Mouse (Mus musculus) ES-E14 (cell line): Measurements from ENCODE around the gene Nanos3.

Source experiments
- HCFC1 ChIP-seq: IDR thresholded peaks from 2 replicates; pipeline ENCODE4 v1.6.1; 2012; ENCODE audit warnings: low read length, inconsistent platforms, borderline replicate concordance; ENCODE audit not compliant: insufficient read depth
- MAFK ChIP-seq: IDR thresholded peaks from 2 replicates; pipeline ENCODE4 v1.6.1; 2014; ENCODE audit warnings: mild to moderate bottlenecking, low read depth, low read length, inconsistent platforms; ENCODE audit not compliant: insufficient read depth
- ZC3H11A ChIP-seq: IDR thresholded peaks from 2 replicates; pipeline ENCODE4 v1.6.1; 2012; ENCODE audit warnings: low read depth, mild to moderate bottlenecking, inconsistent platforms, low read length, borderline replicate concordance

DNA sequence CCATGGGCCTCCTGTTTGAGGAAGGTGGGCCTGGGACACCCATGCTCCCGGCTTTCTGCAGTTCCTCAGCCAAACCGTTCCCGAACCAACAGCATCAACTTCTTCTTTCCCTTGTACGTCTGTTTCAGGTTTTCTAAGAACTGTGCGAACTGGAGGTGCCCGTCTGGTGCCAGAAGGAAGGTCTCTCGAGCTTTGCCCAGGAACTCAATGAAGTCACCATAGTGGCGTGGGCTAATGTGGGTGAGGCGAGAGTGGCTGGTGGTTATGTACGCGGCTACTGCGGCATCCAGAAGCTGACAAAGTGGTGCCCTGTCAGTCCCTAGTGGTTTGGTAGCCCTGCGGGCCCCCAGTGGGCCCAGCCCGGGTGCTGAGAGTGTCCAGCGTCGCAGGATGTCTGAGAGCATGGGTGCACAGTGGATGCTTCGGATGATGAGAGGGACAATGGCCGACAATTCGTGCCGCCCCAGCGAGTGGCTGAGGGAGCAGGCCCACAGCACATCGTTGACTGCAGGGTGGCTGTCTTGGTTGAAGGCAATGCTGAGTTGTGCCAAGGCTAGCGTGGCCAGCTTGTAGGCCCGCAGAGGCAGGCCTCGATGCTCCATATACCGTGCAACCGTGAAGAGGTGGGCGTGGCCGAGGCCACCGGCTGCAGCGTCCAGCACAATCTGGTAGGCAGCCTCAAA, 27.0 kb upstream of the Nanos3 start:
- TF ChIP-seq ZC3H11A, result no peak
- no peak for TF ChIP-seq HCFC1
- TF ChIP-seq MAFK, result no peak
